Mouse (Mus musculus): Measurements from ENCODE around the gene Golga7b. TPM values are rescaled to one million over a fixed set of nuclear protein-coding genes. Genes with fewer than 3 reads are reported as not detected.

The Golga7b gene
- polyA plus RNA-seq (2015; fragmentation: Nextera tagmentation; extraction: Ambion mirVana), result 29.5 and 41.0 TPM in 2 replicates

DNA sequence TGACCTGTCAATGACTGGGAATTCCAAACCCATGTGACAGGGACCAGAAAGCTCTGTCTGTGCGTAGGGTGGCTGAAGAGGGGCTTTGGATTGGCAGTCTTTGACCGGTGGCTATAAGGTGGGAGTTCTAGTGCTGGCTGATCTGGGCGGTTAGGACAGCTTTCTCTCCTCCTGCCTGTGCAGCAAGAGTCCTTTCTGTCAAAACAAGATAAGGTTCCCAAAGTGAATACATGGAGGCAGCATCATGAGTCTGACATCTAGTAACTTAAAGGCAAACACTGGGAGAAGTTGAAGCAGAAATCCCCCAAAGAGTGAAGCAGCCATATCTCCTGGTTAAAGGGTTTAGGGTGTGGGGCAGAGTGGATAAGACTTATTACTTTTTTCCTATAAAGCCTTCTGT is at the start of gene Golga7b:
Gene Golga7b (plus strand): TSS at position 56 of the 400 bp plus-strand sequence.
- H3K36me3 ChIP-seq (ENCODE audit: control insufficient read depth, insufficient read depth), result no peaks in the 10 kb centered on the region
- 81% methylated on average over 3 of the region's 3 CpGs for WGBS
- no peak within 1 kb of the TSS for H3K4me3 ChIP-seq (replicated peaks; ENCODE audit: low read length)
- H3K4me2 ChIP-seq (ENCODE audit: low read length), result no peak within 1 kb of the TSS
- no peaks in the 10 kb centered on the region for H3K27me3 ChIP-seq (replicated peaks; ENCODE audit: control insufficient read depth, insufficient read depth, low read length)
- H3K27ac ChIP-seq (ENCODE audit: low read length), result no peak within 1 kb of the TSS
- no peak for ATAC-seq
- H3K9ac ChIP-seq (replicated peaks; ENCODE audit: low read depth, low read length), result no peak within 1 kb of the TSS
- H3K9me3 ChIP-seq (ENCODE audit: control insufficient read depth, low read length), result no peaks in the 10 kb centered on the region
- H3K4me1 ChIP-seq (replicated peaks; ENCODE audit: control insufficient read depth, insufficient read depth, low read length), result no peaks in the 10 kb centered on the region

DNA sequence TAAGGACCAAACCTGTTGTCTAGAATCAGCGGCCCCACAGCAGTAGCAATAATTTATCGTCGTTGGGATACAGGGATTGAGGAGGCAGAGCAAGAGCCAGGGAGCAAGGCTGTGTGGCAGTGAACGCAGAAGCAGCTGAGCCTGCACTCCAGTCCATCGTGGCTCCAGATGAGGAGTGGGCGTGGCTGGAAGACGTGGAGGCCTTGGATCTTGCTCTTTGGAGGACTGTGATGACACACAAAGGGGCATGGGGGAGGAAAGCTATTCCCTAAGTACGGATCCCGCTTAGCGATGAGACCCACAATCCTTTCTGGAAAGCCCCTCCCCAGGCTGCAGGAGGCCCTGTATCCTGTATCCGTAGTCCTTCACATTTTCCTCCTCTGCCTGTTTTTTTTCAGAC is 49.3 kb upstream of the Golga7b start:
- Histone ChIP-seq H3K9me3 (ENCODE audit: control insufficient read depth, low read length) (no peaks in the 10 kb centered on the region), H3K27me3 (replicated peaks; ENCODE audit: control insufficient read depth, insufficient read depth, low read length) (peaks cover 40% of the 10 kb centered on the region), H3K27ac (ENCODE audit: low read length) (no peak overlapping the region), H3K36me3 (ENCODE audit: control insufficient read depth, insufficient read depth) (no peaks in the 10 kb centered on the region), H3K4me3 (replicated peaks; ENCODE audit: low read length) (no peak overlapping the region), H3K9ac (replicated peaks; ENCODE audit: low read depth, low read length) (no peak overlapping the region), H3K4me2 (ENCODE audit: low read length) (no peak overlapping the region), H3K4me1 (replicated peaks; ENCODE audit: control insufficient read depth, insufficient read depth, low read length) (peaks cover 11% of the 10 kb centered on the region)
- no peak for ATAC-seq
- WGBS, result 44% methylated on average over 11 of the region's 11 CpGs

DNA sequence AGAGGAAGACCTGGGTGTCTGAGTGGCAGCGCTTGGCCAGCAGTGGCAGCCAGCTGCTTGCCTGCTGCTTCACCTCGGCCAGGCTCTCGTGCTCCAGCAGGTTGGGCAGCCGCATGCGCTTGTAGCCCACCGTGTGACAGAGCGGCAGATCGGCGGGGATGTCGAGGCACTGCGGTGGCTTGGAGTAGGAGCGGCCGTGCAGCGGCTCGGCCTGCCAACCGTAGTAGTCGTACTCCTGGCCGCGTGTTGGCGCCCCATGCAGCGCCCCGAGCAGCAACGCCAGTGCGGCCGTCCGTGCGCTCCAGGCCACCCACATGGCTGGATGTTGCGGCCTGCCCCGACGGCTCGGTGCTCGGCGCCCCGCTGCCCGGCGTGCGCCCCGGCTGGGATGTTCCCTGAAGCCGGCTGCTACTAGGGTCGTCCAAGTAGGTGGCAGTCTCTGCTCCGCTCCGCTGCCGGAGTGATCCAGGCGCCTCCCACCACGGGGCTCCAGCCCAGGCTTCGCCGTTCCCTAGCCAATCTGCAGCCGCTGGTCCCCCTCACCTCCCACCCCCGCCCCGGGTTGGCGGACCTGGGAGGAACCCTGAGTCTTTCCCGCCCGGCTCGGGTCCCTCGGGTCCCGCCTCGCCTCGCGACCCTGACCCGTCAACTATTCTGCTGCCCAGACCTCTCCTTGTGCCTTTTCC is 45.5 kb upstream of the Golga7b start, which contains the start of gene Sfrp5:
Gene Sfrp5 (minus strand): TSS at position 557 of the 686 bp plus-strand sequence.
- Histone ChIP-seq H3K36me3 (ENCODE audit: control insufficient read depth, insufficient read depth) (no peaks in the 10 kb centered on the region), H3K4me1 (replicated peaks; ENCODE audit: control insufficient read depth, insufficient read depth, low read length) (peaks cover 11% of the 10 kb centered on the region), H3K9me3 (ENCODE audit: control insufficient read depth, low read length) (no peaks in the 10 kb centered on the region), H3K9ac (replicated peaks; ENCODE audit: low read depth, low read length) (no peak within 1 kb of the TSS), H3K4me2 (ENCODE audit: low read length) (peak within 1 kb of the TSS; percentile 45), H3K27ac (ENCODE audit: low read length) (no peak within 1 kb of the TSS), H3K27me3 (replicated peaks; ENCODE audit: control insufficient read depth, insufficient read depth, low read length) (peaks cover 49% of the 10 kb centered on the region), H3K4me3 (replicated peaks; ENCODE audit: low read length) (peak within 1 kb of the TSS; percentile 28)
- under 1% methylated on average over 60 of the region's 60 CpGs for WGBS
- ATAC-seq, result peak; percentile 53; the same call in 1 of the 2 replicates

DNA sequence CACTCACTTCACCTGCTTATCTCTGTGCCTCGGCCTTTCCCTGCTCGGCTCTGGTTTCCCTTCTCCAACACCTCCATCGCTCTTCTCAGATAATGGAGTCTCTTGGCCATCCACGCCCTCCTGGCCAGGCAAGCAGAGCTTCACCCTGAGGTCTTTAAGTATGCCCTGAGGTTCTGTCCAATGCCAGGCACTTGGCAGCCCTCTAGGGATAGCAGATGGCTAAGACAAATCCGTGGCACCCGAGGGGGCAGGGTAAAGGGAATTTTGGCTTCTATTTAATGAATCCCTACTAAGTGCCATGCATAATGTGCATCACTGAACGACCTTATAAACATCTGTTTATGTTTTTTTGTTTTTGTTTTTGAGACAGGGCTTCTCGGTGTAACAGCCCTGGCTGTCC is 44.9 kb upstream of the Golga7b start:
- Histone ChIP-seq H3K36me3 (ENCODE audit: control insufficient read depth, insufficient read depth) (no peaks in the 10 kb centered on the region), H3K27ac (ENCODE audit: low read length) (no peak overlapping the region), H3K4me1 (replicated peaks; ENCODE audit: control insufficient read depth, insufficient read depth, low read length) (peaks cover 11% of the 10 kb centered on the region), H3K4me3 (replicated peaks; ENCODE audit: low read length) (no peak overlapping the region), H3K27me3 (replicated peaks; ENCODE audit: control insufficient read depth, insufficient read depth, low read length) (peaks cover 49% of the 10 kb centered on the region), H3K9ac (replicated peaks; ENCODE audit: low read depth, low read length) (no peak overlapping the region), H3K4me2 (ENCODE audit: low read length) (no peak overlapping the region), H3K9me3 (ENCODE audit: control insufficient read depth, low read length) (no peaks in the 10 kb centered on the region)
- no peak for ATAC-seq
- WGBS, result 45% methylated on average over 8 of the region's 8 CpGs

DNA sequence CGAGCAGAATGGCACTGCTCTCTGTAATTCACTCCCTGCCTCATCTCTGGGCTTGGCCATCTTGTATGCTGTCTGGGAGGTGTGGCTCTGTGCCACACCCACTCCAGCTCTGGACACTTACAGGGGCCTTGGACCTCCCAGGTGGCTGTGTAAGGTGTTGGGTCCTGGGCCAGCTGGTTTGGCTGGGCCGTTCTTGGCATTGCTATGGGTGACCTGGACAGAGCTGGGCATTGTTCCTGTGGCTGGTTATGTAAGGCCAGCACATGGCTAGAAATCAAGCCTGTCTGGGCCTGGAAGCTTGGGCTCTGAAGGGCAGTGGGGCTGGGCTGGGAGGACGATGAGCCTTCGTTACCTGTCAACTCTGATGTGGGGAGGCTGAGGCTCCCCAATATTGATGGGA is 43.1 kb upstream of the Golga7b start:
- H3K27ac ChIP-seq (ENCODE audit: low read length), result no peak overlapping the region
- H3K4me1 ChIP-seq (replicated peaks; ENCODE audit: control insufficient read depth, insufficient read depth, low read length), result peaks cover 16% of the 10 kb centered on the region
- H3K4me3 ChIP-seq (replicated peaks; ENCODE audit: low read length), result no peak overlapping the region
- no peaks in the 10 kb centered on the region for H3K9me3 ChIP-seq (ENCODE audit: control insufficient read depth, low read length)
- H3K9ac ChIP-seq (replicated peaks; ENCODE audit: low read depth, low read length), result no peak overlapping the region
- peaks cover 47% of the 10 kb centered on the region for H3K27me3 ChIP-seq (replicated peaks; ENCODE audit: control insufficient read depth, insufficient read depth, low read length)
- ATAC-seq, result no peak
- 90% methylated on average over 4 of the region's 4 CpGs for WGBS
- H3K4me2 ChIP-seq (ENCODE audit: low read length), result no peak overlapping the region
- H3K36me3 ChIP-seq (ENCODE audit: control insufficient read depth, insufficient read depth), result no peaks in the 10 kb centered on the region

DNA sequence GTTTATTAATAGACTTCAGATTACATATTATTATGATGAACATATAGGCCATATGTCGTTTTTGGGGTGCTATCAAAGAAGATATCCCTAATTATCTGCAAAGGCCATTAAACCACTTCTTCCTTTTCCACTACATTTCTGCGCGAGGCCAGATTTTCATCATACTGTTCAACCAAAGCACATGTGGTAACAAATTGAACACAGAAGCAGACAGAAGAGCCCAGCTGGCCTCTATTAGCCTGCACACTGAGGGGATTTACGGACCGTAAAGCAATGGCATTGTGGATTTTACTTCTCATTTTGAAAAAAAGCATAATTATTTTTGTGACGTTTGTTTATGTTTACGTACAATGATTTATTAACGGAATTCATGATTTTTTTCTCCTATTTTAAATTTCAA is 42.2 kb upstream of the Golga7b start:
- H3K4me2 ChIP-seq (ENCODE audit: low read length), result no peak overlapping the region
- H3K27me3 ChIP-seq (replicated peaks; ENCODE audit: control insufficient read depth, insufficient read depth, low read length), result peaks cover 38% of the 10 kb centered on the region
- H3K4me1 ChIP-seq (replicated peaks; ENCODE audit: control insufficient read depth, insufficient read depth, low read length), result peaks cover 20% of the 10 kb centered on the region
- no peak overlapping the region for H3K27ac ChIP-seq (ENCODE audit: low read length)
- no peak overlapping the region for H3K4me3 ChIP-seq (replicated peaks; ENCODE audit: low read length)
- H3K9ac ChIP-seq (replicated peaks; ENCODE audit: low read depth, low read length), result no peak overlapping the region
- H3K9me3 ChIP-seq (ENCODE audit: control insufficient read depth, low read length), result no peaks in the 10 kb centered on the region
- 80% methylated on average over 8 of the region's 8 CpGs for WGBS
- no peaks in the 10 kb centered on the region for H3K36me3 ChIP-seq (ENCODE audit: control insufficient read depth, insufficient read depth)
- no peak for ATAC-seq

DNA sequence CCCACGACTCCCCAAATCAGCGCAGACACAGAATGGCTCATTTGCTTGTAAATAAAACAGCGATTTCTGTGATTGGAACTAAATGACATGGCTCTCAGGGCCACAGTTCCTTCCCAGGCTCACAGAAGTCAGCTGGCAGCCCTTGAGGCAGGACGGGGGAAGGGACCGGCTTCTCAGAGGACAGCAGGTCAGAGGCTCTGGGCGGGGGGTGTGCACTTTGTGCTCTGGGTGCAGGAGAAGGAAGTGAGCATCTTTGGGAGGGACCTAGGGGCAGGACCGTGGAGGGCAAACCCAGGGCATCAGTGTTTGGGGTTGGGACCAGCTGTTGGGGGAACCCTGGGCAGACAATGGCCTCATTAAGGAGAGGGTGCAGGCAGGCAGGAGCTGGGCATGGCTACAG is 37.9 kb upstream of the Golga7b start:
- Histone ChIP-seq H3K27me3 (replicated peaks; ENCODE audit: control insufficient read depth, insufficient read depth, low read length) (no peaks in the 10 kb centered on the region), H3K4me2 (ENCODE audit: low read length) (no peak overlapping the region), H3K9me3 (ENCODE audit: control insufficient read depth, low read length) (no peaks in the 10 kb centered on the region), H3K27ac (ENCODE audit: low read length) (no peak overlapping the region), H3K36me3 (ENCODE audit: control insufficient read depth, insufficient read depth) (no peaks in the 10 kb centered on the region), H3K4me3 (replicated peaks; ENCODE audit: low read length) (no peak overlapping the region), H3K9ac (replicated peaks; ENCODE audit: low read depth, low read length) (no peak overlapping the region), H3K4me1 (replicated peaks; ENCODE audit: control insufficient read depth, insufficient read depth, low read length) (peaks cover 9% of the 10 kb centered on the region; the same call in 1 of the 2 replicates)
- peak; percentile 20; the same call in 1 of the 2 replicates for ATAC-seq
- WGBS, result 39% methylated on average over 7 of the region's 7 CpGs

DNA sequence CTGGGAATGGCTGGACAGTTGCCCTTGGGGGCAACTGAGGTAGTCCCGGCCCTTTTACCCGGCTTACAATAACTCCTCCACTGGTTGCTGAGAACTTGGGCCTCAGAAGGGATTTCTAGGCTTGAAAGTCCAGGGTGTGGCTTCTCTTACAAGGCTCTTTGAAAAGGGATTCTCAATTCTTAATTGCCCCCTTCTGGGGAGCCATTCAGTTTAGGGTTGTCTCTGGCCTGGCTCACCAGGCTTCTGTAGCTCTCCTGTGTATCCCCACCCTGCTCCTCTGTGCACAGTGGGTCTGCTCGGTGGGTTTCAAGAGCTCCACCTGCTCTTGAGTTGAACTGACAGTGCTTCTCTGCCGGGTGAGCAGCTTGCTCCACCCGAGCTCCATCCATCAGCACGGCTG is 37.4 kb upstream of the Golga7b start:
- H3K4me3 ChIP-seq (replicated peaks; ENCODE audit: low read length), result no peak overlapping the region
- peaks cover 9% of the 10 kb centered on the region; the same call in 1 of the 2 replicates for H3K4me1 ChIP-seq (replicated peaks; ENCODE audit: control insufficient read depth, insufficient read depth, low read length)
- no peak for ATAC-seq
- H3K9ac ChIP-seq (replicated peaks; ENCODE audit: low read depth, low read length), result no peak overlapping the region
- no peaks in the 10 kb centered on the region for H3K36me3 ChIP-seq (ENCODE audit: control insufficient read depth, insufficient read depth)
- H3K9me3 ChIP-seq (ENCODE audit: control insufficient read depth, low read length), result no peaks in the 10 kb centered on the region
- H3K4me2 ChIP-seq (ENCODE audit: low read length), result no peak overlapping the region
- no peaks in the 10 kb centered on the region for H3K27me3 ChIP-seq (replicated peaks; ENCODE audit: control insufficient read depth, insufficient read depth, low read length)
- no peak overlapping the region for H3K27ac ChIP-seq (ENCODE audit: low read length)
- 69% methylated on average over 6 of the region's 6 CpGs for WGBS

DNA sequence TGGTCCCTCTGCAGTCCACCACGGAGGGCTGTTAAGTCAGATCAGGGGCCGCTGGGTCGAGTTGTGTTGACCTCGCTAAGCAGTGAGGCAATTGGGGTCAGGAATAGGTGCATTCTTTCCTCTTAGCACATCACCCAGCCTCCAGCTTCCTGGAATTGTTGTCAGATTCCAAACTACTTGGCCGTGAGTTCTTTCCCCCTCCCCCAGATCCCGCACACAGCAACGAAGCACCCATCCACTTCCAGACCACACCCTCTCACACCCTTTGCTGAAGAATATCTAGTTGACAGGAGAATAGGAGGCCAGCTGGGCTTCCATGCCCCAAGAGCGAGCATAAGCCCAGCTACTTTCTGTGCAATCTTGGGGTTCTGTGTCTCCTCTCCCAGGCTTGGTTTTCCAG is 35.4 kb upstream of the Golga7b start:
- Histone ChIP-seq H3K36me3 (ENCODE audit: control insufficient read depth, insufficient read depth) (no peaks in the 10 kb centered on the region), H3K4me2 (ENCODE audit: low read length) (no peak overlapping the region), H3K27ac (ENCODE audit: low read length) (no peak overlapping the region), H3K9me3 (ENCODE audit: control insufficient read depth, low read length) (no peaks in the 10 kb centered on the region), H3K9ac (replicated peaks; ENCODE audit: low read depth, low read length) (no peak overlapping the region), H3K27me3 (replicated peaks; ENCODE audit: control insufficient read depth, insufficient read depth, low read length) (no peaks in the 10 kb centered on the region), H3K4me1 (replicated peaks; ENCODE audit: control insufficient read depth, insufficient read depth, low read length) (peaks cover 9% of the 10 kb centered on the region; the same call in 1 of the 2 replicates), H3K4me3 (replicated peaks; ENCODE audit: low read length) (no peak overlapping the region)
- no peak for ATAC-seq
- WGBS, result 76% methylated on average over 8 of the region's 8 CpGs
